Mouse (Mus musculus) thymus, postnatal 0 days (tissue): ENCODE measurements around the gene Ier5l. TPM values are rescaled to one million over a fixed set of nuclear protein-coding genes. Genes with fewer than 3 reads are reported as not detected.
A peak's percentile ranks its signal among the peaks of the same experiment; 100 is the strongest.

Experiments used
- DNase-seq: peaks from one replicate; pipeline ENCODE4 v3.0.0-alpha.2; 2015; ENCODE audit warnings: low spot score
- polyA plus RNA-seq: library from polyadenylated mRNA; unstranded; fragments of >200 nt; fragmentation: Nextera tagmentation; extraction: Ambion mirVana; gene quantifications from 2 replicates; pipeline ENCODE4 v1.2.1, GENCODE M21; 2015

Gene Ier5l
- 0.55 and 0.69 TPM in 2 replicates for polyA plus RNA-seq

GRCm38 (mm10) chr2:30474039-30474438 is at the start of gene Ier5l:
Gene Ier5l (minus strand): TSS chr2:30474219.
- DNase-seq, result peak; percentile 48

DNA sequence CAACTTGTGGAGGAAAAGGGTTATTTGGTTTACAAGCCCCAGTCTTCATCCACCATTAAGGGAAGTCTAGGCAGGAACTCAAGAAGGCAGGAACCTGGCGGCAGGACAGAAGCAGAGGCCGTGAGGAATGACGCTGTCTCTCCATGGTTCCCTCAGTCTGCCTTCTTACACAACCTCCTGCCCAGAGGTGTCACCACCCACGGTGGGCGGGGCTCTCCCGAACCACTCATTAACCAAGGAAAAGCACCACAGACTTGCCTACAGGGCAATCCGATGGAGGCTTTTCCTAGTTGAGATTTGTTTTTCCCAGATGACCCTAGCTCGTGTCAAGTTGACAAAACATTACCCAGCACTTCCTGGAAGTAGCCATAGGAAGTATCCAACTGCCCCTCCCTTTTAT is 49.7 kb upstream of the Ier5l start:
- DNase-seq, result no peak

DNA sequence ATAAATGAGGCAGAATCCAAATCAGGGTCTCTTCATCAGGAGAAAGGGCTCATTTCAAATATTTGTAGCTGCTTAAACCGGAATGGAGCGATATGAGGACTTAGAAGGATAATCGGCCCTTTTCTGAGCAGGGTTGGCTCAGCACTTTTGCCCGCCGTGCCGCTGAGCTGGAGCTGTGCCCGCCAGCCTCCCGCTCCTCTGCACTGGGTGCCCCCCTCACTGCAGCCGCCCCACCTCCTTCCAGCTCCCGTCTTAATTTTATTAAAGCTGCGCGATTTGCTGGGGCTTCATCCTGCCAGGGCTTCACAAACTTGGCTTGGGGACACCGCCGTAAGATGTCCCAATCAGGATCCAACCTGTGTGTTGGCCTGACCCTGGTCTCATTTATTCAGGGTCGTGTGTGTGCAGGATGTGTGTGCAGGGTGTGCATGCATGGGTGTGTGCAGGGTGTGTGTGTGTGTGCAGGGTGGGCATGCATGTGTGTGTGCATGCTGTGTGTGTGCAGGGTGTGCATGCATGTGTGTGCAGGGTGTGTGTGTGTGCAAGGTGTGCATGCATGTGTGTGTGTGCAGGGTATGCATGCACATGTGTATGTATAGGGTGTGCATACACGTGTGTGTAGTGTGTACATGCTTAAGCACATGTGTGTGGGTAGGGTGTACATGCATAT is 36.8 kb upstream of the Ier5l start:
- no peak for DNase-seq

- DNase-seq, result no peak
Observed at GRCm38 (mm10) chr2:30507138-30507727, 33.2 kb upstream of the Ier5l start.

DNA sequence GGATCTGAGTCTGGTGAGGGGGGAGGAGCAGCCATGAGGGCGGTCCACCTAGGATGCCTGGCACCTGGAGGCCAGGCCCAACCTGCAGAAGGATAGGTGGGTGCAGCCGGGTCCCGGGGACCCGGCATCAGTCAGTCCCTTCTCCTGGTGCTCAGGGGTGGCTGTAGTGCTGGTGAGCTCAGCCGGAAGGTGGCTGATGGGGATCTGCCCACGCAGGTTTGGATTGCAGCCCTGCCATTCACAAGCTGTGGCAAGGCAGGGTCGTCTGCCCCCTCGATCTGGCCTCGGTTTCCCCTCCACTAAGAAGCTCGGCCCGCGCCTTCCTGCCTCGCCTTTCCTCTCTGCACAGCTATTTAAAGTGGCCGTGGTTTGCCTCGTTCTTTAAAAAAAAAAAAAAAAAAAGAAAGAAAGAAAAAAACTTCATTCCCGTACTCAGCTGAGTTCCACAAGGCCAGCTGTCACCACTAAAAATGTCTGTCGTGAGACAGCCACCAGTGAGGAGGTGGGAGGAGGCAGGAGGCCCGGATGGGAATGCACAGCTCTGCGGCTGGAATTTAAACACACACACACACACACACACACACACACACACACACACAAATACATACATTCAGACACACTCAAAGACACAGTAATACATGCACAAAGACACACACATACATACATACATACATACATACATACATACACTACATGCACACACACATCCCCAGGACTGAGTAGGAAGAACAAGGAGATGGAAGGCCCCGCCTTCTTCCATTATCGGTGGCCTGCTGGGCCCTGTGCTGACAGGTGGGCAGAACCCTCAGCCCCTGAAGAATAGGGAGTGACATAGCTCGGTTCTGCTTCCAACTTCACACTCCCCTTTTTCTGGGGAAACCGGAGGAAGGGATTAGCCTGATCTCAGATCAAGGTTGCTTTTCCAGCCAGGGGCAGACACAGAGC is 29.9 kb upstream of the Ier5l start:
- DNase-seq, result no peak

- DNase-seq, result no peak
Observed at GRCm38 (mm10) chr2:30501701-30502100, 27.7 kb upstream of the Ier5l start.

GRCm38 (mm10) chr2:30495909-30496861 is 22.2 kb upstream of the Ier5l start:
- DNase-seq, result peak; percentile 56

DNA sequence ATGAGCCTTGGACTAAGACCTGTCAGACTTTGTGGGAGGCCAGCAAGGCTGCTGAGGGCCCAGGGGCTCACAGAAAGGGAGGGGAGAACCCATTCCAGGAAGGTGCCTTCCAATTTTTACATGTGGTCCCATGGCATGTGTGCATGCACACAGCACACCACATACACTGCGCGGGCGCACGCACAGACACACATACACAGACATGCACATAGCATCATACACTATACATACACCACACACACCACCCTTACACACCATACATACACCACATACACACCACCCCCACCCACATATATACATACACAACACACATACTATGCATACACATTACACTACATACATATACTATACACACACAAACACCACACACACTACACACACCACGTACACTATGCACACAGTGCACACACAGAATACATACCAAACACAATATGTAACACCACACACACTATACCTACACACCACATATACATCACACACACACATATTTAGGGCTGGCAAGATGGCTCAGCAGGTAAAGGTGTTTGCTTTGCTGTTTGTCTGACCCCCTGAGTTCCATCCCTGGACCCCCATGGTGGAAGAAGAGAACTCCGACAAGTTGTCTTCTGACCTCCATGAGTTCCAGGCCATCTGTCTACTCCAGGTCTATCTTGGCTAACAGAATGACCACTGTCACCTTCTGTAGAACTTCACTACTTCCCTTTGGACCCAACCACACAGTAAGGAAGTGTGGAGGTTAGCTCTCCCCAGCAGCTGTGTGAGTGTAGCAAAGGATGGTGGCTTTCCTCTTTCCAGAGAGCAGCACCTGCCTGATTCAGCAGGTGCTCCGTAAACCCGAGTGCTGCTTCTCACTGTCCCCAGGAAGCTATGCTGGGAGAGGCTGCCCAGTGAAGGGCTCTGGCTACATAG is 21.2 kb upstream of the Ier5l start:
- DNase-seq, result no peak

- no peak for DNase-seq
Observed at GRCm38 (mm10) chr2:30490384-30490783, 16.4 kb upstream of the Ier5l start.

DNA sequence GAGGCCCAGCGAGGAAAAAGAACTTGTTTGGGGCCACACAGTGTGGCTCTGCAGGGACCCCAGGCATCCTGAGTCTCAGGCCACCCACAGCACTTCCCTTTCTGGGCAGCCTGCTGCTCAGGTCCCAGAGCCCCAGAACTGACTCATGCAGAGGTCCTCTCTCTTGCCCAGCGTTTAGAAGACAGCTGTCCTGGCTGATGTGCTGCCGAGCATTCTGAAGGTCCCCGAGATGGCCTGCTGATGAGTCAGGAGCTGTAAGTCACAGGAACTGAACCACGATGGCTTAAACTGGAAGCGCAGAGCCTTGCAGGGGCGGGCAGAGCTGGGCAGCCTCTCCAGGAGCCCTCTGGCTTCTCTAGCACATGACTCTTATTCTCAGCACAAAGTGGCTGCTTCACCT is 13.6 kb upstream of the Ier5l start:
- DNase-seq, result no peak

DNA sequence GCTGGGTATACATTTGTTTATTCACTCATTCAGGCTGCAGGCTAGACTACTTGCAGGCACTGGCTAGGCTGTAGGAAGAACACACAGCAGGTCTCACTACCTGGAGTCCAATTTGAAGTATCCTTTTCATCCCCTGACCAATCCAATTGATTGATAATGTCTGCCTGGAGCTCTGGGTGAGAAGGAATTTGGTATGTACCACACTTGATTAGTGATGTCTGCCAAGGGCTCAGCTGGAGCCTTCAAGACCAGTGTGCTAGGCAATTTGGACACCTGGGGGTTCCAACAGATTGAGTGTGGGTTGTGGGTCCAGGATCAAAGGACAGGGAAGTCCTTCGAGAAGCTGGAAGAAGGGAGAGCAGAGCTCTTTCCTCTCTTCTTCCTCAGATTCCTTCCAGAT is 4.5 kb upstream of the Ier5l start:
- DNase-seq, result no peak

- no peak for DNase-seq
Observed at GRCm38 (mm10) chr2:30476241-30476640, 2.2 kb upstream of the Ier5l start.

DNA sequence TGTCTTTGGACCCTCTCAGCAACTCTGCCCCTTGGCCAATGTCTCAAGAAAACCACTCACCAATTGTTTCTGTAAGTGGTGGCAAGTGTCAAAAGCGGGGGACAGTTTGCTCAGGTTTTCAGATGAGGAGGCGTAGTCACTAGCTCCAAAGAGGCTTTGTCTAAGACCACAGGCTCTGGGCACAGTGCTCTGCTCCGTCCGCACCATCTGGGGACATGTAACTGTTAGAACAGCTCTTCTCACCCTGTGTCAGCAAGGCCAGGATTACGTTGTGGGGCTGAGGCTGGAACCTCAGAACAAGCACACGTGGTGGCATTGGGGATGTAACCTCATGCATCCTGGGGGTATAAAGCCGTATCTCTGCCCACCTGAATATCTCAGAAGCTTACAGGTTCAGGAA is 1.4 kb upstream of the Ier5l start:
- DNase-seq, result no peak

- no peak for DNase-seq
Observed at GRCm38 (mm10) chr2:30474776-30475175, 757 bp upstream of the Ier5l start.

- DNase-seq, result peak; percentile 31
Observed at GRCm38 (mm10) chr2:30473431-30474031, 488 bp downstream of the Ier5l start.

GRCm38 (mm10) chr2:30472731-30473351 is 1.2 kb downstream of the Ier5l start:
- DNase-seq, result no peak

DNA sequence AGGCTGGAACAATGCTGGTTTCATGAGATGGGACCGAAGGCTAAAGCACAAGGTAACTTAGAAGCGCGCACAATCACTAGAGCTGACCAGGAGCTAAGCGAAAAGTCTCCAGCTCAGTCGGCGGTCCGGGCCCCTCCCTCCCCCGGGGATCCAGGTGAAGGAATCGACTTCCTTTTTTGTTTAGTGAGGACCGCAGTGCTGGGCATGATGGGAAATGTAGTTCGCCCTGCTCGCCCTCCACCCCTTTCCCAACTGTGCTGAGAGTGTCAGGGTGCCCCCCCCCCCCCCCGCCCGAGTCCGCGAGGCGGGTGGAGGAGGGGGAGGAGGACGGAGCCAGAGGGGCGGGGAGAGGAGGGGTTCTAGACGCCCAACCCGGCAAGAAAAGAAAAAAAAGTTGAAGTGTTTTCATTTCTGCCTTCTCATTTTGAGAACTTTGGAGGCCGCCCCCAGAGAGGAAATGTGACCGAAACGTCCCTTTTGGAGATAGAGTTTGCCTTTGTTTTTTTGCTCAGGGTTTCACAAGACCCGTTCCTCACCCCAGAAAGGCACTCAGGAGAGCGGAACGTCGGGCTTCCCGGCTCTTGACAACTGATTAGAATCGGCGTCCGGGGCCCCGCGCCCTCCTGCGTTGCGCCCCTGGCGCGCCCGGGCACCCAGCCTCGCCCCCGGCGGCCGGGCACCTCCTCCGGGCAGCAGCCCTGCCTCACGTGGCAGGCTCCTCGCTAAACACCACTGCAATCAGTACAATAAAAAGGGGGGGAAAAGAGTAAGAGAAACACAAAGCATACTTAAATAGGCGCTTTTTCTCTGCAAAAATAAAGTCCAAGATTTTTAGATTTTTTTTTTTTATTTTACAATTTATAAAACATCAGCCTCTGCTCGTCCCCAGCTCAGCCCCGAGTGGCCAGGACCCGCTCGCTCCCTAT is 2.0 kb downstream of the Ier5l start:
- DNase-seq, result peak; percentile 68

GRCm38 (mm10) chr2:30471051-30471450 is 3.0 kb downstream of the Ier5l start:
- no peak for DNase-seq
